Mouse (Mus musculus) layer of hippocampus, adult 18-20 months (tissue): ENCODE data around the gene Rbm18. TPM values are rescaled to one million over a fixed set of nuclear protein-coding genes. Genes with fewer than 3 reads are reported as not detected.

Experiments
- DNase-seq, 2 experiments: peaks; one replicate each; pipeline ENCODE4 v3.0.0; 2022; ENCODE audit warnings: low spot score in 2 of 2
- total RNA-seq, 2 experiments: library from RNA; stranded (reverse); gene quantifications; 2 replicates each; pipeline ENCODE4 v1.2.3; 2021

The Rbm18 gene
- total RNA-seq, 2 experiments from 2014 or later = 46.6 to 50.5 TPM

GRCm38 (mm10) chr2:36104956-36105741, 31.4 kb downstream of the Rbm18 start, which contains the start of gene Lhx6:
Gene Lhx6, minus strand, starts transcription at chr2:36105408.
- DNase-seq = no peak

- DNase-seq = no peak
These were observed 32.1 kb downstream of the Rbm18 start for GRCm38 (mm10) chr2:36104436-36104955.

GRCm38 (mm10) chr2:36103555-36104367, 32.8 kb downstream of the Rbm18 start:
- DNase-seq = no peak

GRCm38 (mm10) chr2:36103069-36103554, 33.5 kb downstream of the Rbm18 start:
- no peak for DNase-seq

GRCm38 (mm10) chr2:36102559-36102946, 34.0 kb downstream of the Rbm18 start:
- no peak for DNase-seq

GRCm38 (mm10) chr2:36101866-36102558, 34.6 kb downstream of the Rbm18 start:
- no peak for DNase-seq

GRCm38 (mm10) chr2:36099739-36100138, 36.8 kb downstream of the Rbm18 start:
- no peak for DNase-seq

- DNase-seq = no peak
These were observed 38.6 kb downstream of the Rbm18 start for GRCm38 (mm10) chr2:36098021-36098420.

- no peak for DNase-seq
These were observed 39.3 kb downstream of the Rbm18 start for GRCm38 (mm10) chr2:36097129-36097815.

- no peak for DNase-seq
These were observed 42.6 kb downstream of the Rbm18 start for GRCm38 (mm10) chr2:36093914-36094475.

GRCm38 (mm10) chr2:36093301-36093700, 43.3 kb downstream of the Rbm18 start:
- DNase-seq = no peak

GRCm38 (mm10) chr2:36092748-36093147, 43.8 kb downstream of the Rbm18 start:
- DNase-seq = no peak

- DNase-seq = no peak
These were observed 45.5 kb downstream of the Rbm18 start for GRCm38 (mm10) chr2:36090853-36091741.

- no peak for DNase-seq
These were observed 47.4 kb downstream of the Rbm18 start for GRCm38 (mm10) chr2:36089190-36089589.

GRCm38 (mm10) chr2:36085041-36085440, 51.5 kb downstream of the Rbm18 start:
- DNase-seq = no peak

- no peak for DNase-seq
These were observed 53.6 kb downstream of the Rbm18 start for GRCm38 (mm10) chr2:36082802-36083580.

GRCm38 (mm10) chr2:36081446-36081845, 55.1 kb downstream of the Rbm18 start:
- DNase-seq = no peak

GRCm38 (mm10) chr2:36077160-36077761, 59.3 kb downstream of the Rbm18 start:
- no peak for DNase-seq
